Mouse (Mus musculus) stomach, embryonic 16.5 days (tissue): ENCODE results near the gene Nxf3. TPM values are rescaled to one million over a fixed set of nuclear protein-coding genes. Genes with fewer than 3 reads are reported as not detected.
A peak's percentile ranks its signal among the peaks of the same experiment; 100 is the strongest.

ENCODE experiments used
- ATAC-seq: fragments of 200-750 bp; cut with Nextera tagmentation; 2 replicates; pipeline ENCODE4 v1.8.0; 2017; ENCODE audit warnings: moderate number of reproducible peaks, moderate TSS enrichment; ENCODE audit not compliant: insufficient read depth, low FRiP score
- H3K27ac ChIP-seq: fragments of 300-500 bp; sonication (generic); 2 replicates; pipeline ENCODE4 v1.5.1; 2014; ENCODE audit warnings: low read length
- H3K27me3 ChIP-seq: fragments of 300-500 bp; sonication (generic); 2 replicates; pipeline ENCODE4 v1.6.1; 2014; ENCODE audit warnings: low read length, control low read depth, mixed read lengths; ENCODE audit not compliant: control insufficient read depth, insufficient read depth
- H3K36me3 ChIP-seq: fragments of 300-500 bp; sonication (generic); 2 replicates; pipeline ENCODE4 v1.6.1; 2014; ENCODE audit warnings: low read length; ENCODE audit not compliant: control insufficient read depth, insufficient read depth
- H3K4me1 ChIP-seq: fragments of 300-500 bp; sonication (generic); 2 replicates; pipeline ENCODE4 v1.6.1; 2014; ENCODE audit warnings: low read length, control low read depth, mixed read lengths; ENCODE audit not compliant: control insufficient read depth, insufficient read depth
- H3K4me2 ChIP-seq: fragments of 300-500 bp; sonication (generic); 2 replicates; pipeline ENCODE4 v1.6.1; 2014; ENCODE audit warnings: low read depth, low read length, mixed read lengths
- H3K4me3 ChIP-seq: fragments of 300-500 bp; sonication (generic); replicated peaks from 2 replicates; pipeline ENCODE4 v1.5.1; 2014; ENCODE audit warnings: mild to moderate bottlenecking, low read length
- H3K9ac ChIP-seq: fragments of 300-500 bp; sonication (generic); 2 replicates; pipeline ENCODE4 v1.6.1; 2014; ENCODE audit warnings: low read length
- H3K9me3 ChIP-seq: fragments of 300-500 bp; sonication (generic); replicated peaks from 2 replicates; pipeline ENCODE4 v1.6.1; 2016; ENCODE audit warnings: low read length, control low read depth; ENCODE audit not compliant: control insufficient read depth
- WGBS: fragments of 180-500 bp; shearing (Covaris S2); extraction: QIAGEN DNeasy Blood & Tissue Kit; methylation state at CpG from one replicate; pipeline ENCODE4 v1.1.7; 2014; 5-methylcytosine and 5-hydroxymethylcytosine counted together
- polyA plus RNA-seq: library from polyadenylated mRNA; unstranded; fragments of >200 nt; fragmentation: Nextera tagmentation; extraction: Ambion mirVana; gene quantifications from 2 replicates; pipeline ENCODE4 v1.2.1, GENCODE M21; 2015

Nxf3 gene
- not detected in 2 replicates for polyA plus RNA-seq

GRCm38 (mm10) chrX:136085155-136085554 is at the start of gene Nxf3:
Nxf3 (minus strand) TSS chrX:136085255.
- no peak within 1 kb of the TSS for H3K27ac ChIP-seq
- ATAC-seq = no peak
- 73% methylated on average over 9 of the region's 9 CpGs for WGBS
- H3K4me2 ChIP-seq = no peak within 1 kb of the TSS
- no peaks in the 10 kb centered on the region for H3K36me3 ChIP-seq
- no peaks in the 10 kb centered on the region for H3K9me3 ChIP-seq
- no peak within 1 kb of the TSS for H3K4me3 ChIP-seq
- no peak within 1 kb of the TSS for H3K9ac ChIP-seq
- no peaks in the 10 kb centered on the region for H3K4me1 ChIP-seq
- H3K27me3 ChIP-seq = no peaks in the 10 kb centered on the region

GRCm38 (mm10) chrX:136127744-136128064 is 42.6 kb upstream of the Nxf3 start:
- Histone ChIP-seq H3K27me3 (no peaks in the 10 kb centered on the region), H3K4me3 (no peak overlapping the region), H3K4me2 (no peak overlapping the region), H3K4me1 (no peaks in the 10 kb centered on the region), H3K36me3 (no peaks in the 10 kb centered on the region), H3K27ac (no peak overlapping the region), H3K9me3 (no peaks in the 10 kb centered on the region), H3K9ac (no peak overlapping the region)
- ATAC-seq = no peak
- WGBS = 15% methylated on average over 5 of the region's 5 CpGs

GRCm38 (mm10) chrX:136127038-136127743 is 42.1 kb upstream of the Nxf3 start:
- no peak overlapping the region for H3K4me3 ChIP-seq
- H3K9ac ChIP-seq = no peak overlapping the region
- no peak overlapping the region for H3K4me2 ChIP-seq
- no peaks in the 10 kb centered on the region for H3K9me3 ChIP-seq
- no peak for ATAC-seq
- H3K36me3 ChIP-seq = no peaks in the 10 kb centered on the region
- WGBS = 54% methylated on average over 8 of the region's 8 CpGs
- H3K4me1 ChIP-seq = no peaks in the 10 kb centered on the region
- no peaks in the 10 kb centered on the region for H3K27me3 ChIP-seq
- no peak overlapping the region for H3K27ac ChIP-seq

- Histone ChIP-seq H3K36me3 (no peaks in the 10 kb centered on the region), H3K27me3 (no peaks in the 10 kb centered on the region; the same call in 1 of the 2 replicates), H3K4me2 (peak overlapping the region; percentile 48), H3K4me1 (no peaks in the 10 kb centered on the region), H3K9me3 (no peaks in the 10 kb centered on the region), H3K9ac (peak overlapping the region; percentile 45; the same call in 1 of the 2 replicates), H3K27ac (no peak overlapping the region), H3K4me3 (peak overlapping the region; percentile 40)
- ATAC-seq = peak; percentile 93
- 14% methylated on average over 23 of the region's 23 CpGs for WGBS
Observed at GRCm38 (mm10) chrX:136115419-136115961, 30.4 kb upstream of the Nxf3 start.

- ATAC-seq = no peak
- H3K9ac ChIP-seq = no peak overlapping the region
- peak overlapping the region; percentile 40; the same call in 1 of the 2 replicates for H3K4me3 ChIP-seq
- no peaks in the 10 kb centered on the region for H3K36me3 ChIP-seq
- no peaks in the 10 kb centered on the region; the same call in 1 of the 2 replicates for H3K27me3 ChIP-seq
- H3K4me1 ChIP-seq = no peaks in the 10 kb centered on the region
- no peaks in the 10 kb centered on the region for H3K9me3 ChIP-seq
- H3K27ac ChIP-seq = no peak overlapping the region
- 30% methylated on average over 4 of the region's 4 CpGs for WGBS
- peak overlapping the region; percentile 48; the same call in 1 of the 2 replicates for H3K4me2 ChIP-seq
Observed at GRCm38 (mm10) chrX:136115015-136115414, 30.0 kb upstream of the Nxf3 start.

- Histone ChIP-seq H3K4me2 (no peak overlapping the region), H3K9me3 (no peaks in the 10 kb centered on the region), H3K27ac (no peak overlapping the region), H3K4me3 (no peak overlapping the region), H3K36me3 (no peaks in the 10 kb centered on the region), H3K4me1 (no peaks in the 10 kb centered on the region), H3K27me3 (peaks cover 2% of the 10 kb centered on the region; the same call in 1 of the 2 replicates), H3K9ac (no peak overlapping the region)
- ATAC-seq = no peak
- WGBS = 39% methylated on average over 6 of the region's 6 CpGs
Observed at GRCm38 (mm10) chrX:136107942-136108341, 22.9 kb upstream of the Nxf3 start.

GRCm38 (mm10) chrX:136104724-136105088 is 19.7 kb upstream of the Nxf3 start:
- H3K4me1 ChIP-seq = no peaks in the 10 kb centered on the region
- no peak overlapping the region for H3K9ac ChIP-seq
- no peak overlapping the region for H3K27ac ChIP-seq
- no peak for ATAC-seq
- H3K27me3 ChIP-seq = 0 out of 2 replicates have a peak, but pooled peaks cover 2% of the 10 kb centered on the region
- WGBS = 61% methylated on average over 3 of the region's 3 CpGs
- no peak overlapping the region for H3K4me3 ChIP-seq
- H3K4me2 ChIP-seq = no peak overlapping the region
- H3K36me3 ChIP-seq = no peaks in the 10 kb centered on the region
- no peaks in the 10 kb centered on the region for H3K9me3 ChIP-seq

- Histone ChIP-seq H3K4me3 (no peak overlapping the region), H3K9me3 (no peaks in the 10 kb centered on the region), H3K4me2 (no peak overlapping the region), H3K27me3 (0 out of 2 replicates have a peak, but pooled peaks cover 2% of the 10 kb centered on the region), H3K4me1 (no peaks in the 10 kb centered on the region), H3K9ac (no peak overlapping the region), H3K27ac (no peak overlapping the region), H3K36me3 (no peaks in the 10 kb centered on the region)
- no peak for ATAC-seq
- 66% methylated on average over 4 of the region's 4 CpGs for WGBS
Observed at GRCm38 (mm10) chrX:136104046-136104723, 19.1 kb upstream of the Nxf3 start.

- Histone ChIP-seq H3K27me3 (no peaks in the 10 kb centered on the region), H3K27ac (no peak overlapping the region), H3K4me1 (no peaks in the 10 kb centered on the region), H3K9ac (no peak overlapping the region), H3K4me2 (no peak overlapping the region), H3K4me3 (no peak overlapping the region), H3K9me3 (no peaks in the 10 kb centered on the region), H3K36me3 (no peaks in the 10 kb centered on the region)
- ATAC-seq = no peak
- 27% methylated on average over 2 of the region's 2 CpGs for WGBS
Observed at GRCm38 (mm10) chrX:136094421-136094820, 9.4 kb upstream of the Nxf3 start.
